Mouse (Mus musculus) intestine, embryonic 15.5 days (tissue): ENCODE measurements at regions not wholly inside any gene's neighbourhood (a gene's known extent, or its start where the extent isn't known, plus 50 kb on each side); places are given as distances from the start of the nearest gene placed in this dataset.
A peak's percentile ranks its signal among the peaks of the same experiment; 100 is the strongest.

Experiments
- ATAC-seq: fragments of 200-750 bp; cut with Nextera tagmentation; 2 replicates; pipeline ENCODE4 v1.8.0; 2017; ENCODE audit warnings: moderate TSS enrichment, moderate library complexity
- H3K27ac ChIP-seq: fragments of 300-500 bp; sonication (generic); 2 replicates; pipeline ENCODE4 v1.5.1; 2015; ENCODE audit warnings: mild to moderate bottlenecking, inconsistent platforms
- H3K27me3 ChIP-seq: fragments of 300-500 bp; sonication (generic); replicated peaks from 2 replicates; pipeline ENCODE4 v1.6.1; 2015; ENCODE audit warnings: inconsistent platforms
- H3K36me3 ChIP-seq: fragments of 300-500 bp; sonication (generic); 2 replicates; pipeline ENCODE4 v1.6.1; 2015; ENCODE audit warnings: inconsistent platforms
- H3K4me1 ChIP-seq: fragments of 300-500 bp; sonication (generic); replicated peaks from 2 replicates; pipeline ENCODE4 v1.6.1; 2015; ENCODE audit warnings: inconsistent platforms
- H3K4me2 ChIP-seq: fragments of 300-500 bp; sonication (generic); replicated peaks from 2 replicates; pipeline ENCODE4 v1.6.1; 2015; ENCODE audit warnings: mild to moderate bottlenecking, inconsistent platforms
- H3K4me3 ChIP-seq: fragments of 300-500 bp; sonication (generic); replicated peaks from 2 replicates; pipeline ENCODE4 v1.5.1; 2015; ENCODE audit warnings: inconsistent platforms
- H3K9ac ChIP-seq: fragments of 300-500 bp; sonication (generic); 2 replicates; pipeline ENCODE4 v1.6.1; 2015; ENCODE audit warnings: inconsistent platforms
- H3K9me3 ChIP-seq: fragments of 300-500 bp; sonication (generic); 2 replicates; pipeline ENCODE4 v1.6.1; 2016; ENCODE audit warnings: inconsistent platforms
- WGBS: fragments of 180-500 bp; shearing (Covaris S2); methylation state at CpG from one replicate; pipeline ENCODE4 v1.1.7; 2015; 5-methylcytosine and 5-hydroxymethylcytosine counted together

DNA sequence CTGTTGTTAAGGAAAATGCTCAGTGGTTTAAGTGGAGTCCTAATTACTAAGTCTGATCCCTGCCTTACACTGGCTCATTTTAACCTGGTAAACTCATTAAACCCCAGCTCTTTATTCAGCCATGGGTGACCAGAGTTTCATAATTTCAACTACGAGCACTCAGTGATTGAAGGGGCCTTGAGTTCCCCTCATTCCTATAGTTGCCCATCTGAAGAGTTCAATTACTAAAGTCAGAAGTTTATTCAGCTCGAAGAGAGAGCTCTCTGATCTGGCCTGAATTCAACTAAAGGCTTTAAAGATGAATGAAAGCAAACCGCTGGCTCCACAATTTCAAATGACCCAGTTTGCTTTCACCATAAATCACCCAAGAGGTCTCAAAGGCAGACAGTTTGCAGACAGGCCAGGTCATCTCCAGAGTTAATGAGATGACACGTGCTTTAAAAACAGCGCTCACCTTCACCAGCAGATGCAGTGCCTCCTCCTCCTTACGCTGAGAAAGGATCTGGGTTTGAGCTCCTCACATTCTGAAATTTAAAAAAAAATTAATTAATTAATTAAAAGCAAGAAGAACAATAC, 154.3 kb upstream of the Slc24a2 start:
- WGBS: 30% methylated on average over 6 of the region's 6 CpGs
- Histone ChIP-seq H3K4me2 (no peak overlapping the region), H3K27me3 (no peaks in the 10 kb centered on the region), H3K9ac (no peak overlapping the region), H3K4me1 (no peaks in the 10 kb centered on the region), H3K4me3 (no peak overlapping the region), H3K27ac (no peak overlapping the region), H3K36me3 (no peaks in the 10 kb centered on the region), H3K9me3 (no peaks in the 10 kb centered on the region)
- ATAC-seq: no peak

DNA sequence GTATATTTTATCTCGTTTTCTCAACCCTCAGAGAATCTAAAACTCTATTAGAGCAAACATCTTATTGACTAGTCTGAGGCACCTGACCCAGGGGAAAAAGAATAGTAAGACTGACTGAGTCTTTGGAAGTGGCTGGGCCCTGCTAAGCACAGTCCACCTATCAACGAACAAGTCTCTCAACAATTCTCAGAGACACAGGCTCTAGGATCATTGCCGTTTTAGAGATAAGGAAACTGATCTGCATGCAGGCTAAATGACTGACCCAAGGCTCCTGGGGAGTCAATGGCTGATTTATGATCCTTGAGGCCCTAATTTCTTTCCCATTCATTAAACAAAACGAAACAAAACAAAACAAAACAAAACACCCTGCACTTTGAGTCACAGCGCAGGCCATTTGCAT, 150.4 kb upstream of the Slc24a2 start:
- Histone ChIP-seq H3K27me3 (no peaks in the 10 kb centered on the region), H3K9me3 (no peaks in the 10 kb centered on the region), H3K9ac (no peak overlapping the region), H3K27ac (no peak overlapping the region), H3K4me1 (no peaks in the 10 kb centered on the region), H3K4me3 (no peak overlapping the region), H3K36me3 (no peaks in the 10 kb centered on the region), H3K4me2 (no peak overlapping the region)
- WGBS: 45% methylated on average over 5 of the region's 5 CpGs
- ATAC-seq: no peak

DNA sequence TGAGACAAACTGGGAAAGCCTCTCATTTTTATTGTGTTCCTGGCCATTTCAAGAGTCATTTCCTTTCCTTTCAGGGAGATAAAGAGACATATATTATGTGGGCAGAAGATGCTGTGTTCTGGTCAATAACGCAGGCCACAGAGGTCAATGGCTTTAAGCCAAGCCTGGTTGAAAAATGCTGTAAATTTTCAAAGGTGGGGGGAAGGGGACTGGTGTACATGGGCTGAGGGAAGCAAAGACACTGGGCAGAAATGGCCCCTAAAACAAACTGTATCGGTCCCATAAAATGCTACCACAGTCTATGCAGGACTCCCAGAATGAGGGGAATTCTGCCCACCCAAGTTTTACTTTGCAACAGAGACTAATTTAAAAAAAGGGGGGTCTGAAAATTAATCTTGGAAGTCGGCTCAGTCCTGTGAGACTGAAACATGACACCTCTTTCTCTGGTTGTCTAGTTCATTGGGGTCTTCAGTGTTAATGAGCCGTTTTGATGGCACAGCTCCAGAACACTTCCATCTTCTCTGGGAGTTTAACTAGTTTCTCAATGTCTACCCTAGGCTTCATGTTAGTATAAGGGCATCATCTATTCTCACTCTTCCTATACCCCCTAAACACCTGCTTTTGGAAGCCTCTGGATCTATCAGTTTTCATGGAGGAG, 149.4 kb upstream of the Slc24a2 start:
- H3K9ac ChIP-seq: no peak overlapping the region
- 36% methylated on average over 4 of the region's 4 CpGs for WGBS
- H3K4me1 ChIP-seq: no peaks in the 10 kb centered on the region
- H3K36me3 ChIP-seq: no peaks in the 10 kb centered on the region
- ATAC-seq: no peak
- H3K4me2 ChIP-seq: no peak overlapping the region
- no peaks in the 10 kb centered on the region for H3K9me3 ChIP-seq
- no peak overlapping the region for H3K4me3 ChIP-seq
- H3K27me3 ChIP-seq: no peaks in the 10 kb centered on the region
- no peak overlapping the region for H3K27ac ChIP-seq

DNA sequence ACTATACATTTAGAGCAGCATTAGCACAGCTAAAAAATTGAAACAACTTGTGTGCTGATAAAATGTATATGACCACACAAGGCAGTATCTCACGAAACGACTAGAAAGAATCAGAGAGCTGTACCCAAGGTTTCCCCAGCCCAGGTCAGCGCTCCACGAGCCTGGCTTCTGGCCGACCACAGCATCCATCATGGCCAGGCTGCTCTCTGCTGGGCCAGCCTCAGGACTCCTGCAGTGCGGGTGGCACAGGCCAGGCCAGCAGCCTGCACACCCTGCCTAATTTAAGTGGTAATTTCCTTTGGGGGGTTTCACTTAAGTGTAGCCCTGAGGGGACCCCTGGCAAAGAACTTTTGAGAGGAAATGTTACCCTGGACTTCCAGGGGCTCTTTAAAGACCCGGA, 141.7 kb upstream of the Slc24a2 start:
- H3K36me3 ChIP-seq: no peaks in the 10 kb centered on the region
- no peaks in the 10 kb centered on the region for H3K9me3 ChIP-seq
- H3K4me1 ChIP-seq: peaks cover 8% of the 10 kb centered on the region
- no peak overlapping the region for H3K27ac ChIP-seq
- no peak overlapping the region for H3K4me3 ChIP-seq
- no peaks in the 10 kb centered on the region for H3K27me3 ChIP-seq
- ATAC-seq: no peak
- no peak overlapping the region for H3K9ac ChIP-seq
- H3K4me2 ChIP-seq: no peak overlapping the region
- 49% methylated on average over 7 of the region's 7 CpGs for WGBS

DNA sequence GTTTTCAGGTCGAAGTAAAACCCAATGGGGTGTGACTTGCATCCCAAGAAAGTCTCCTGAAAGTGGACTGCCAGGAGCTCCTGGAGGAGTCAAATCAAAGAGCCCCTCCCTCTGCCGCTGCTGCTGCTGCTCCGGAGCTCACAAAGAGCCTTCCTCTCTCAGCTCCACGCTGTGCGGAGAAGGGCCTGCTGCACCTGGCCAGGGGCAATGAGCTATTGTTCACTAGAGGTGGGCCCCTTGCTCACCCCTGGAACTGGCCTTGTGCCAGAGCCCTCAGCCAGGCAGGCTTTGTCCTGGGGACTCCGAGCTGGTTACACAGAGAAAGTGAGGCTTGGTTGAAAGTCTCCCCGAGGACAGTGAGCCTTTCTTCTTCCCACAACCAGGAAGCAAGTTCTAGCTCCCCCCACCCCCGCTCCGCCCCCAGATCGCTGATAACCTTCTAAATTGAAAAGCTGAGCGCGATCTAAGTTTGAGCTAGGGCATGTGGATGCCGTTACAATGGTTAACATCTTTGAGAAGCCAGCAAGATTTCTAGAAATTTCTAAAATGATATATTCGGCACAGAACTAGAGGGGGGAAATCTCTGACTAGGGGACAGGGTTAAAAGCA, 139.5 kb upstream of the Slc24a2 start:
- H3K9me3 ChIP-seq: no peaks in the 10 kb centered on the region
- no peak overlapping the region; the same call in 1 of the 2 replicates for H3K4me3 ChIP-seq
- no peaks in the 10 kb centered on the region for H3K27me3 ChIP-seq
- peak overlapping the region; percentile 33; the same call in 1 of the 2 replicates for H3K9ac ChIP-seq
- H3K27ac ChIP-seq: no peak overlapping the region
- peak; percentile 68 for ATAC-seq
- 31% methylated on average over 14 of the region's 14 CpGs for WGBS
- no peaks in the 10 kb centered on the region for H3K36me3 ChIP-seq
- H3K4me2 ChIP-seq: peak overlapping the region; percentile 58
- H3K4me1 ChIP-seq: peaks cover 8% of the 10 kb centered on the region

DNA sequence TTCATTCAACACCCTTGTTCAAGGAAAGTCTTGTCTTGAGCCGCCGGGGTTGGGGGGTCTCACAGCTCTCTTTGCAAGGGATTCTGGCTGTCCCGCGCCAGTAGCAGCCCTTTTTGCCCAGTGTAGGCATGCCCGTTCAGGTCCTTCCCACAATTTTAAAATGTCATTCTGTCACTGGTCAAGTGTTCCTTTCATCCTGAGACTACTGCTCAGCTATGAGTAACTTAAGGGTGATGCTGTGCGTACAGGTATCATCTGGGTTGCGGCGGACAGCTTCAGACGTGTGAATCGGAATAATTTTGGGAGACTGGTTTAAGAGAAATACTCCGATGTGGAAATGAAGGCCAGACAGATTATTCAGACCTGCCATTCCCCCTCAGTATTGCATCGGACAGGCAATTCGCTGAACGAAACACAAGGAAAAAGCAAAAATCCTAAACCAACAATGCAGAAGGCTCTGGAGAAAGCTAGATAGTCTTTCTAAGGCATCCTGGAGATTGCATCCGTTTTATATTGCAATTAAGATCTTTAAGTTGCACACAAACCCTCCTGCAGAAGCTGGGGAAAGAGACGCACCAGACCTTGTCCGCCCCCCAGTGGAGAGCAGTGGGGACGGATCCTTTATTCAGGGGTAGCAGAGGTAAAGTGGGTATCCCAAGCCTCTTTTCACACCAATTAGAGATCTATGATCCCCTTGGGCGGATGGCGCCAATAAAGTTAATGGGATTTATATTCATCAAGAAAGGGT, 138.3 kb upstream of the Slc24a2 start:
- peak overlapping the region; percentile 51 for H3K27ac ChIP-seq
- WGBS: 12% methylated on average over 20 of the region's 20 CpGs
- peaks cover 8% of the 10 kb centered on the region for H3K4me1 ChIP-seq
- ATAC-seq: peak; percentile 82
- H3K9me3 ChIP-seq: no peaks in the 10 kb centered on the region
- no peaks in the 10 kb centered on the region for H3K27me3 ChIP-seq
- peak overlapping the region; percentile 45; the same call in 1 of the 2 replicates for H3K9ac ChIP-seq
- peak overlapping the region; percentile 38 for H3K4me3 ChIP-seq
- H3K36me3 ChIP-seq: no peaks in the 10 kb centered on the region
- peak overlapping the region; percentile 76 for H3K4me2 ChIP-seq

DNA sequence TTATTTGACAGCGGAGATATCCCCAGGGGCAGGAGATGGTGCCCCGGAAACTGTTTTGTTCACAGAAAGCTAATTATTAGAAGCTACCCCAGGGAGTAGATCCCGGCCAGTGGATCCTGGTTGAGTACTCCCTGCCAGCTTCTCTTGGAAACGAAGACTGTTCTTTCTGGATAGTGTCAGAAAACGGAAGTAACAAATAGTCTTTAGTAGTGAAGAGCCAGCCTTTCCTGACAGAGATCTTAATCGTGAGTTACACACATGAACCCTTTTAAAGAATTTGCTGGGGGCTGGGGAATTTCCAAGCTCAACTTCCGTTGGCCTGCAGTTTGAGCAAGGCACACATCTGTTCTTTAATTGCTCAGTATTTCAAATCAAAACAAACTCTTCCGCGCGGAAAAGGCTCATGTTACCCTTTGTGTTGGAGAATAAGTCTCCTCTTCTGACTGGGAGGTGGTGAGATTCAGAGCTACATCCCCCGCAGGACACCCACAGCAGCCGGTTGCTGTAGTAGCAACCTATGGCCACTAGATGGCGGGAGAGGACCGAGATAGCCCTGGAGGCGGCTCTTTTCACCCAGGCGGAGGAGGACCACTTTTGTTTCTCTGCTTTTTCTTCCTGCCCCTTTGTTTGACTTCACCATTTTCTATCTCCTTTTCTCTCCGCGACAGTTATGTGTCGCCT, 137.6 kb upstream of the Slc24a2 start:
- H3K9ac ChIP-seq: peak overlapping the region; percentile 45; the same call in 1 of the 2 replicates
- no peaks in the 10 kb centered on the region for H3K27me3 ChIP-seq
- H3K4me2 ChIP-seq: peak overlapping the region; percentile 76
- peak; percentile 92 for ATAC-seq
- H3K9me3 ChIP-seq: no peaks in the 10 kb centered on the region
- 9% methylated on average over 19 of the region's 19 CpGs for WGBS
- peak overlapping the region; percentile 51 for H3K27ac ChIP-seq
- H3K36me3 ChIP-seq: no peaks in the 10 kb centered on the region
- peak overlapping the region; percentile 38 for H3K4me3 ChIP-seq
- peaks cover 8% of the 10 kb centered on the region for H3K4me1 ChIP-seq

DNA sequence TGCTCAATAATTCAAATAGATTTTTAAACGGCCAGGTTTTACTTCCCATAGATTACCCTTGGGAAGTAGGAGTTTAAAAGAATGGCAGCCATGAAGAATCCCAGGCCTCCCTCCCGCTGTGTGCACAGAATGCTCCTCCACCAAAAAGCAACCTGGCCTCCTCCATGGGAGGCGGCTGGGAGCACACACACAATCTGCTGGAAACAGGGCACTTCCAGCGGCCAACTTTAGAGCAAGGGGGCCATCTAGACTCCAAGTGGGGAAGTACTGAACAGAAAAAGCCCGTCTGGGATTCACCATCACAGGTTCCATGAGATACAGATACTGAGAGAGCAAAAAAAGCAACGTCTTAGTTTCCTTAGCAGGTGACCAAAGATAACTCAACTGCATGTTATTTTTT, 131.9 kb upstream of the Slc24a2 start:
- no peak overlapping the region for H3K4me2 ChIP-seq
- ATAC-seq: no peak
- 0 out of 2 replicates have a peak, but pooled peaks cover 2% of the 10 kb centered on the region for H3K4me1 ChIP-seq
- no peak overlapping the region for H3K27ac ChIP-seq
- H3K36me3 ChIP-seq: no peaks in the 10 kb centered on the region
- H3K4me3 ChIP-seq: no peak overlapping the region
- no peaks in the 10 kb centered on the region for H3K27me3 ChIP-seq
- WGBS: 19% methylated on average over 6 of the region's 6 CpGs
- no peaks in the 10 kb centered on the region for H3K9me3 ChIP-seq
- no peak overlapping the region for H3K9ac ChIP-seq

DNA sequence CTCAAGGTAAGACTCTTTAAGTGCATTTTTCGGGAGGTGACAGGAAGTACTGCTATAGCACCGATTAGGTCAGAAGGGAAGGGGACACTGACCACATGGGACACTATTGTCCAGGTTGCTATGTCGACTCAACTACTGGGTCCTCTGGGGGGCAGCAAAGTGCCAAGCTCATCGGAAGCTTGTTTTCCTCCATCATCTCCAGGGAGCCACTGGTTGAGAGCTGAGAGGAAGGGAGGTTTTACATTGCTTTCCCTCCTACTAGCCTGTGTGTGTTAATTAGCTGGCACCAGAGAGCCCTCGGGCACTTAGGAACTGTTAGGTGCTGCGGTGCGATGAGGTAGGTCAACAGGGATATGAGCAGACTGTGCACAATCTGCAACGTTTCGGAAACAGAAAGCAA, 129.2 kb upstream of the Slc24a2 start:
- H3K4me1 ChIP-seq: 0 out of 2 replicates have a peak, but pooled peaks cover 2% of the 10 kb centered on the region
- H3K36me3 ChIP-seq: no peaks in the 10 kb centered on the region
- WGBS: 41% methylated on average over 9 of the region's 9 CpGs
- ATAC-seq: no peak
- H3K27me3 ChIP-seq: no peaks in the 10 kb centered on the region
- H3K27ac ChIP-seq: no peak overlapping the region
- H3K9me3 ChIP-seq: no peaks in the 10 kb centered on the region
- H3K4me3 ChIP-seq: no peak overlapping the region
- no peak overlapping the region for H3K4me2 ChIP-seq
- H3K9ac ChIP-seq: no peak overlapping the region

DNA sequence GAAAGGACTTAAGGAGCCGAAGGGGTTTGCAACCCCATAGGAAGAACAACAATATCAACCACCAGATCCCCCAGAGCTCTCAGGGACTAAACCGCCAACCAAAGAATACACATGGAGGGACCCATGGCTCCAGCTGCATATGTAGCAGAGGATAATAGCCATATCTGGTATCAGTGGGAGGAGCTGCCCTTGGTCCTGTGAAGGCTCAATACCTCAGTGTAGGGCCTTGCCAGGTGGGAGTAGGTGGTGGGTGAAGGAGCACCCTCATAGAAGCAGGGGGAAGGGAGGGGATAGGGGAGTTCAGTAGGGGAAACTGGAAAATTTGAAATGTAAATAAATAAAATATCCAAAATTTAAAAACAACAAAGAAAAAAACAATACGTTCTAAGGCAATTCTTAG, 128.7 kb upstream of the Slc24a2 start:
- no peak overlapping the region for H3K4me2 ChIP-seq
- ATAC-seq: no peak
- H3K27ac ChIP-seq: no peak overlapping the region
- 0 out of 2 replicates have a peak, but pooled peaks cover 2% of the 10 kb centered on the region for H3K4me1 ChIP-seq
- no peaks in the 10 kb centered on the region for H3K36me3 ChIP-seq
- no peak overlapping the region for H3K4me3 ChIP-seq
- H3K27me3 ChIP-seq: no peaks in the 10 kb centered on the region
- H3K9me3 ChIP-seq: no peaks in the 10 kb centered on the region
- no peak overlapping the region for H3K9ac ChIP-seq
- 87% methylated on average over 3 of the region's 3 CpGs for whole genome bisulfite sequencing

DNA sequence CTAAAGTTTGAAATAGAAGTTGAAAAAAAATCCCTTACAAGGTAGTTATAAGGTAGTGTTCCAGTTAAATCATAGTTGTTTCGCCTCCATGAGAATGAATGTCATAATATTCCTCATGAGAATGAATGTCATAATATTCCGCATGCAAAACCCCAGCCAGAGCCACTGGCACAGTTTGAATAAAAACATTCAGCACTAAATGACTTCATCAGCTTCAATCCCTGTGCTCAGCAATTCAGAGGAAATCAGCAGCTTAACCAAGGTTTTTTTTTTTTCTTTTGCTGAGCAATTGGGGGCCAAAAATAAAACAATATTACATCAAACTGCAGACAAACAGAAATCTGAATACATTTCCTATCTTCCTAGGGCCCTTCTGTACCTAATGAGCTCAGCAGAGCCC, 102.7 kb upstream of the Slc24a2 start:
- Histone ChIP-seq H3K4me1 (no peaks in the 10 kb centered on the region), H3K27ac (no peak overlapping the region), H3K27me3 (no peaks in the 10 kb centered on the region), H3K36me3 (no peaks in the 10 kb centered on the region), H3K4me3 (no peak overlapping the region), H3K9ac (no peak overlapping the region), H3K9me3 (no peaks in the 10 kb centered on the region), H3K4me2 (no peak overlapping the region)
- ATAC-seq: no peak
- WGBS: 64% methylated on average over 2 of the region's 2 CpGs

DNA sequence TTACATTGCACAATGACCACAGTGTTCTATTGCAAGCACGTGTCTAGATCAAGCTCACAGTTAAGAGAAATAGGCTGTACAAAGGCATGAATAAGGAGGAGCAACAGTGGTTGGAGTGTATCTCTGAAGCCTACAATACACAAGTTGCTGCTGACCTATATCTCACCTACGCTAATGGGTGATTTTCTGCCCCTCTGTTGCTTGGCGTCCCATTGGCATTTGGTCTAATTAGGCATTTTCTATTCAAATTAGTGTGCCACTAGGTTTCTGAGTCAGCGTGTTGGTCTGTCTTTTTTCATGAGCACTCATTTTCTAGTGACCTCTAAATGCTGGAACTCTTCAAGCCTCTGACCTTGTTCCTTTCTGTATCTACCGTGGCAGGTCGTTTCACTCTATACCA, 98.9 kb upstream of the Slc24a2 start:
- H3K27me3 ChIP-seq: no peaks in the 10 kb centered on the region
- H3K36me3 ChIP-seq: no peaks in the 10 kb centered on the region
- no peak overlapping the region for H3K4me3 ChIP-seq
- no peak for ATAC-seq
- H3K27ac ChIP-seq: no peak overlapping the region
- no peak overlapping the region for H3K9ac ChIP-seq
- no peaks in the 10 kb centered on the region for H3K4me1 ChIP-seq
- H3K9me3 ChIP-seq: no peaks in the 10 kb centered on the region
- WGBS: 69% methylated on average over 6 of the region's 6 CpGs
- no peak overlapping the region for H3K4me2 ChIP-seq
